Mouse (Mus musculus) ES-Bruce4 (cell line): Measurements from ENCODE around the gene Grip1. TPM values are rescaled to one million over a fixed set of nuclear protein-coding genes. Genes with fewer than 3 reads are reported as not detected.

Experiments
- H3K27ac ChIP-seq: 2 replicates; pipeline ENCODE4 v1.5.1; 2012; ENCODE audit warnings: low read length, inconsistent platforms; ENCODE audit not compliant: insufficient read depth
- H3K27me3 ChIP-seq: 2 replicates; pipeline ENCODE4 v1.6.1; 2012; ENCODE audit warnings: mild to moderate bottlenecking, low read length, inconsistent platforms; ENCODE audit not compliant: control insufficient read depth, poor library complexity, insufficient read depth, severe bottlenecking
- H3K36me3 ChIP-seq: 2 replicates; pipeline ENCODE4 v1.6.1; 2012; ENCODE audit warnings: inconsistent platforms, mild to moderate bottlenecking, low read length, moderate library complexity; ENCODE audit not compliant: control insufficient read depth, poor library complexity, insufficient read depth, severe bottlenecking
- H3K4me1 ChIP-seq: one replicate; pipeline ENCODE4 v1.8.1; 2011; ENCODE audit warnings: low read length; ENCODE audit not compliant: control insufficient read depth, insufficient read depth
- H3K4me3 ChIP-seq: 2 replicates; pipeline ENCODE4 v1.5.1; 2011; ENCODE audit warnings: low read depth, mild to moderate bottlenecking, low read length
- H3K9ac ChIP-seq: 2 replicates; pipeline ENCODE4 v1.6.1; 2012; ENCODE audit warnings: low read depth, mild to moderate bottlenecking, inconsistent platforms; ENCODE audit not compliant: poor library complexity, severe bottlenecking
- H3K9me3 ChIP-seq: replicated peaks from 2 replicates; pipeline ENCODE4 v1.6.1; 2012; ENCODE audit warnings: mild to moderate bottlenecking, low read length, inconsistent platforms; ENCODE audit not compliant: control insufficient read depth, poor library complexity, insufficient read depth, severe bottlenecking
- CTCF ChIP-seq: IDR thresholded peaks from one replicate; pipeline ENCODE4 v1.8.1; 2011; ENCODE audit warnings: low read depth, low read length
- EP300 ChIP-seq: IDR thresholded peaks from 2 replicates; pipeline ENCODE4 v1.6.1; 2011; ENCODE audit warnings: low read depth, low read length; ENCODE audit not compliant: insufficient read depth
- POLR2A ChIP-seq: IDR thresholded peaks from one replicate; pipeline ENCODE4 v1.8.1; 2011; ENCODE audit warnings: low read length; ENCODE audit not compliant: insufficient read depth
- polyA plus RNA-seq: library from polyadenylated mRNA; stranded (reverse); fragments of >200 nt; gene quantifications from 2 replicates; pipeline ENCODE4 v1.2.4, GENCODE M21; 2011; ENCODE audit warnings: low read depth; ENCODE audit not compliant: missing spikeins, insufficient read depth, insufficient read length

Grip1 gene
- polyA plus RNA-seq, 1 experiment: 10.3 TPM

DNA sequence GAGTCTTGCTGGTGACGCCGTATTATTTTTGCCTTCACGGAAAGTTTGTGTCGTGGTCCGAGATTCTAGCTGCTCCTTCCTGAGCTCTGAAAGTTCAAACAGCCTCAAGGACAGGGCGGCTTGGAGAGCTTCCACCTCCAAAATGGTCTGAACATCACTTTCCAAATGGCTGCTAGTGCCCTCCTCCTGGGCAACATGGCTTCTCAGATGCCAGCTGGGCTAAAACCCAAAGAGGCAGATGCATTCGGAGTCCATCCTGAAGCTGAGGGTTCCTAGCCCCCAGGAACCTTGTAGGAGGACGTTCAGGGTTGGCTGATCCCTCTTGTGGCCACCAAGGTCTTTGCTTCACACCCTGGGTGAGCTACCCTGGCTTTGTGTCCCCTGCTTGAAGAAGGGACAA, 577.7 kb downstream of the Grip1 start:
- Histone ChIP-seq H3K9ac (no peak overlapping the region), H3K27ac (no peak overlapping the region), H3K9me3 (no peaks in the 10 kb centered on the region), H3K4me1 (no peaks in the 10 kb centered on the region), H3K4me3 (no peak overlapping the region), H3K27me3 (no peaks in the 10 kb centered on the region), H3K36me3 (no peaks in the 10 kb centered on the region)
- TF ChIP-seq EP300: no peak
- TF ChIP-seq POLR2A: no peak
- TF ChIP-seq CTCF: no peak

DNA sequence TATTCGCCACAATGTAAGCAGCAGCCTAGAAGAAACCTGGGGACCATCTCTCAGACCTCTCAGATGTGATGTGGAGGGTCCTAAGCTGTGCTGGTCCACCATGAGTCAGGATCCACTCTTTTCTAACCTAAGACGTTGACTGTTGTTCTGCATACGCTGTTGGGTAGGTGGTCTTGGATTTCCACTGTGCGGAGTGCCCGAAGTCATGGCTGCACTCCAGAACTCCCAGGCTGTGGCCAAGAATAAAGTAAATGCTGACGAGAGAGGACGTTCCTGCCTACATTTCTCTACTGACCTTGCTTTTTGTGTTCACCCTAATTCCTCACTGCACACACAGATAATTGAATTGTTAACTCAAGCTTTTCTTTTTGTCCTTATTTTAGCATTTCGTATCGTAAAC, 580.2 kb downstream of the Grip1 start:
- Histone ChIP-seq H3K9ac (no peak overlapping the region), H3K9me3 (no peaks in the 10 kb centered on the region), H3K4me3 (no peak overlapping the region), H3K27me3 (no peaks in the 10 kb centered on the region), H3K27ac (no peak overlapping the region), H3K4me1 (no peaks in the 10 kb centered on the region), H3K36me3 (no peaks in the 10 kb centered on the region)
- no peak for TF ChIP-seq POLR2A
- no peak for TF ChIP-seq EP300
- TF ChIP-seq CTCF: no peak

DNA sequence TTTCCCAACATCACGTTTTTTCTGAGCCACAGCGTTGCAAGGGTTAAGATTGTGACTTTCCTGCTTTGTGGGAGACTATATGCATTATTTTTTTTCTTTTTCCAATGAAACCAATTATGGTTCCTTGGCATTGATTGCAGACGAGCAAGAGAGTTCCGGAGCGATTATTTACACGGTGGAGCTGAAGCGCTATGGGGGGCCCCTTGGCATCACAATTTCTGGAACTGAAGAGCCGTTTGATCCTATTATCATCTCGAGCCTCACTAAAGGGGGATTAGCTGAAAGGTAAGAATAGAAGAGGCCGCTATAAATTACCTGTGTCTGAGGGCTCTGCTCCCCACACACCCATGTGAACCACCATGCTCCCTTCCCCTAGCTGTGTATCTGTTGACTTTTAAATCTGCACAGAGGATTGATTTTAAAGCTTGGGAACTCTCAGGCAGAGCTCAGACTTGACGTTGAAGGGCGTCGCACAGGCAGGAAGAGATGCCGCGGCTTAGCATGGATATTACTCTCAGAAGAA, 581.6 kb downstream of the Grip1 start:
- H3K4me3 ChIP-seq: no peak overlapping the region
- no peaks in the 10 kb centered on the region for H3K27me3 ChIP-seq
- no peak overlapping the region for H3K9ac ChIP-seq
- H3K27ac ChIP-seq: no peak overlapping the region
- no peaks in the 10 kb centered on the region for H3K4me1 ChIP-seq
- H3K36me3 ChIP-seq: no peaks in the 10 kb centered on the region
- no peaks in the 10 kb centered on the region for H3K9me3 ChIP-seq
- no peak for TF ChIP-seq CTCF
- TF ChIP-seq EP300: no peak
- no peak for TF ChIP-seq POLR2A

DNA sequence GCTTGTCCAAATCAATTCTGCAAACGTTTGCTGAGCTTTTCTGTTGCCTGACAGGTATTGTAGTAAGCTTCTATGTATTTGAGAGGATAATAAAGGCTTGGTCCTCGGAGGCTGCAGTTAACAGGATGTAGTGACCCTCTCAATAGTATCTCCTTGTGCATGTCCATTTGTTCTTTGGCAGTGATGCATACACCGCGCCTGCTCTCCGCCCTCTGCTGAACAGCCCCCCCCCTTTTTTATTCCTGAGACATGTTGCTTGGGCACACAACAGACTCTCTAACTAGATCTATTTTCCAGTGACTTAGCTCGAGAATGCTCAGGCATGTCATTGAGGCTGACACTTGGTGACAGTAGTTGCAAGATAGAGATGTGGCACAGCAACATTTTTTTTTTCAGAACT, 582.2 kb downstream of the Grip1 start:
- Histone ChIP-seq H3K9me3 (no peaks in the 10 kb centered on the region), H3K27ac (no peak overlapping the region), H3K36me3 (no peaks in the 10 kb centered on the region), H3K4me3 (no peak overlapping the region), H3K4me1 (no peaks in the 10 kb centered on the region), H3K27me3 (no peaks in the 10 kb centered on the region), H3K9ac (no peak overlapping the region)
- TF ChIP-seq POLR2A: no peak
- TF ChIP-seq EP300: no peak
- no peak for TF ChIP-seq CTCF

DNA sequence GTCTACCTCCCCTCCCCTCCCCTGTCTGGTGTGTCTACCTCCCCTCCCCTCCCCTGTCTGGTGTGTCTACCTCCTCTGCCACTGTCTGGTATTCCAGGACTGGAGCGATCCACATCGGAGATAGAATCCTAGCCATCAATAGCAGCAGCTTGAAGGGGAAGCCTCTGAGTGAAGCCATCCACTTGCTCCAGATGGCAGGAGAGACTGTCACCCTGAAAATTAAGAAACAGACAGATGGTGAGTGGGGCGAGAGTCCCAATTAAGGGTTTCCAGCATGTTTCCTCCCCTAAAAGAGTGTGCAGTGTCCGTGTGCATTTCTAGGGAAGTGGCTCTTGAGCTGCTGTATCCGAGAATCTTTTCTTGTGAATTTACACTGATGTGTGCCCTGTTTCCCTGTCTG, 584.6 kb downstream of the Grip1 start:
- Histone ChIP-seq H3K9ac (no peak overlapping the region), H3K27ac (no peak overlapping the region), H3K4me1 (no peaks in the 10 kb centered on the region), H3K9me3 (no peaks in the 10 kb centered on the region), H3K4me3 (no peak overlapping the region), H3K36me3 (no peaks in the 10 kb centered on the region), H3K27me3 (no peaks in the 10 kb centered on the region)
- TF ChIP-seq POLR2A (no peak), EP300 (no peak), CTCF (no peak)

DNA sequence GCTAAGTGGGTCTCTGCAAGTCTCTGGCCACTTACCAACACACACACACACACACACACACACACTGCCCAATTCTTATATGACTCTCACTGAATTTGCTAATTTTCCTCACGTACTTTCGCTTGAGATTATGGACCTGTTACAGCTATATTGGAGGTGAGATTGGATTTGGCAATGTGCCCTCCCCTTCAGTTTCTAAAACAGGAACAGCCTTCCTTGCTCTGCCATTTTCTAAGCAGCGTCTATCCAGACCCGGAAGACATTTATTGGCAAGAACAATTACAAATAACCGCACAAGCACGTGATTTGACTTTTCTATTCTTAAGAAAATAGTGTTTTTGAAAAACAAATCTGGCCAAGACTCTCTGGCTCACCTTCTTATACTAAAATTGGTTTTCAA, 590.6 kb downstream of the Grip1 start:
- H3K27ac ChIP-seq: no peak overlapping the region
- no peaks in the 10 kb centered on the region for H3K27me3 ChIP-seq
- no peaks in the 10 kb centered on the region for H3K9me3 ChIP-seq
- H3K4me3 ChIP-seq: no peak overlapping the region
- no peak overlapping the region for H3K9ac ChIP-seq
- H3K4me1 ChIP-seq: no peaks in the 10 kb centered on the region
- TF ChIP-seq EP300: no peak
- no peak for TF ChIP-seq CTCF
- no peak for TF ChIP-seq POLR2A
- H3K36me3 ChIP-seq: no peaks in the 10 kb centered on the region

DNA sequence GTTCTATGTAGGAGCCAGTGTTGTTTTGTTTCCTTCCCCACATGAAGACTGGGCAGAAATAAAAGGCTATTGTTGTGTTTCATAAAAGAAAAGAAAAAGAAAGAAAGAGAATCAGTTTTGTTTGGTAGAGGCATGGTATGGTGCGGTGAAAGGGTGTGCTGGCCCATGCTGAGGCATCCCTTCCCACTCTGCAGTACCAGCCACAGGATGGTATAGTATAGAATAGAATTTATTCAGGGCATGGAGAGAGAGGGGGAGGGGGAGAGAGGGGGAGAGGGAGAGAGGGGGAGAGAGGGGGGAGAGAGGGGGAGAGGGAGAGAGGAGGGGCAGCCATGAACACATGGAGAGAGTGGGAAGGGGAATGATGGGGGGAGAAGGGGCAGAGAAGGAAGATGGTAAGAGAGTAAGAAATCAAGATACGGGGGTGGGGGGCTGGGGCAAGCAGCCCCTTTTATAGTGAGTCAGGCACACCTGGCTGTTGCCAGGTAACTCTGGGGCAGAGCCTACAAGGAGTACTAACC, 591.1 kb downstream of the Grip1 start:
- Histone ChIP-seq H3K27ac (no peak overlapping the region), H3K9ac (no peak overlapping the region), H3K27me3 (no peaks in the 10 kb centered on the region), H3K4me3 (no peak overlapping the region), H3K4me1 (no peaks in the 10 kb centered on the region), H3K9me3 (no peaks in the 10 kb centered on the region), H3K36me3 (no peaks in the 10 kb centered on the region)
- TF ChIP-seq EP300 (no peak), CTCF (no peak), POLR2A (no peak)
